Mouse (Mus musculus): ENCODE data around the gene Edrf1.

DNA sequence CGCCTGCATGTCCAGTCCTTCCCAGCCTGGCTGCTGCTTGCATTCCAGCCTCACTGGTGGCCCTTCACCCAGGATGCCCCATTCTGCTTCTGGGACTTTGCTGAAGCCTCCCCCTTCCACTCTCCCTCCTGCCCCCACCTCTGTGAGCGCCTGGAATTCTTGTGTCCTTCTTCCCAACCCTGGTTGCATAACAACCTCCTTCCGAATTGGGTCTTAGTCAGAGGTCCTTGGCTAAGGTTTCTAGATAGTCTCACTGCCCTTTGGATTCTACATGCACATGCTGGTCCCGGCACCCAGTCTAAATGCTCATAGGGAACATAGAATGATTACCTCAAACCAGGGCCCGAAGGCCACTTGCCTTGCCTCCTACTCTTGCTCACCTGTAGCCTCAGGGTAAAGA lies 14.1 kb upstream of the Edrf1 start:
- TF ChIP-seq EP300 (IDR thresholded peaks at IDR 0.05; ENCODE audit: low read depth) = no peak
- no peak for TF ChIP-seq CTCF (IDR thresholded peaks at IDR 0.05; ENCODE audit: low read depth)

Measured in liver, postnatal 0 days (tissue).